Mouse (Mus musculus) erythroblast, adult 5-6 weeks (primary cell): Measurements from ENCODE around the gene Fpgs. TPM values are rescaled to one million over a fixed set of nuclear protein-coding genes. Genes with fewer than 3 reads are reported as not detected.

ENCODE experiments used
- ATAC-seq: replicated peaks from 2 replicates; pipeline ENCODE4 v1.8.0; 2016; ENCODE audit warnings: moderate number of reproducible peaks, mild to moderate bottlenecking, moderate TSS enrichment, inconsistent platforms; ENCODE audit not compliant: poor library complexity, low FRiP score, severe bottlenecking
- total RNA-seq, 2 experiments: library from RNA; stranded (forward) in 1 of 2; stranded (reverse) in 1 of 2; fragments of 150-400 nt in 1 of 2; fragments of 200-764, 138-1000 nt in 1 of 2; gene quantifications; 2 replicates each; pipeline versions ENCODE4 v1.2.3 to v1.2.4; 2015 to 2017; ENCODE audit warnings: low replicate concordance in 2 of 2

Fpgs gene
- total RNA-seq (2015; ENCODE audit: low replicate concordance), result 1.3 and 4.0 TPM in 2 replicates
- total RNA-seq (2017; ENCODE audit: low replicate concordance), result 2.1 and 6.6 TPM in 2 replicates

GRCm38 (mm10) chr2:32704021-32704421 is at the start of gene Fpgs:
Gene Fpgs, minus strand, starts transcription at chr2:32704145.
- no peak for ATAC-seq

- ATAC-seq, result no peak
These were observed 48.2 kb upstream of the Fpgs start for GRCm38 (mm10) chr2:32752181-32752580.

- ATAC-seq, result no peak
These were observed 47.7 kb upstream of the Fpgs start for GRCm38 (mm10) chr2:32751665-32752033.

- no peak for ATAC-seq
These were observed 47.1 kb upstream of the Fpgs start for GRCm38 (mm10) chr2:32750887-32751664.

- ATAC-seq, result no peak
These were observed 46.3 kb upstream of the Fpgs start for GRCm38 (mm10) chr2:32750199-32750598.

- ATAC-seq, result no peak
These were observed 45.1 kb upstream of the Fpgs start for GRCm38 (mm10) chr2:32749082-32749481.

GRCm38 (mm10) chr2:32744272-32744982 is 40.5 kb upstream of the Fpgs start:
- no peak for ATAC-seq

- no peak for ATAC-seq
These were observed 38.2 kb upstream of the Fpgs start for GRCm38 (mm10) chr2:32742173-32742531.

GRCm38 (mm10) chr2:32741273-32742172 is 37.6 kb upstream of the Fpgs start:
- no peak for ATAC-seq

GRCm38 (mm10) chr2:32740916-32741272 is 36.9 kb upstream of the Fpgs start, which contains the start of gene 6330409D20Rik:
Gene 6330409D20Rik, minus strand, starts transcription at chr2:32741016.
- ATAC-seq, result no peak

GRCm38 (mm10) chr2:32739311-32739710 is 35.4 kb upstream of the Fpgs start:
- no peak for ATAC-seq

GRCm38 (mm10) chr2:32737008-32737407 is 33.1 kb upstream of the Fpgs start:
- no peak for ATAC-seq

GRCm38 (mm10) chr2:32736306-32736829 is 32.4 kb upstream of the Fpgs start:
- ATAC-seq, result no peak

GRCm38 (mm10) chr2:32734933-32735332 is 31.0 kb upstream of the Fpgs start:
- no peak; the same call in 1 of the 2 replicates for ATAC-seq

GRCm38 (mm10) chr2:32734480-32734879 is 30.5 kb upstream of the Fpgs start:
- no peak for ATAC-seq

- ATAC-seq, result no peak
These were observed 28.8 kb upstream of the Fpgs start for GRCm38 (mm10) chr2:32732695-32733094.

GRCm38 (mm10) chr2:32731911-32732310 is 28.0 kb upstream of the Fpgs start:
- no peak for ATAC-seq

- ATAC-seq, result no peak
These were observed 26.9 kb upstream of the Fpgs start for GRCm38 (mm10) chr2:32730854-32731253.

- ATAC-seq, result no peak
These were observed 25.6 kb upstream of the Fpgs start for GRCm38 (mm10) chr2:32729547-32729946.

- ATAC-seq, result no peak
These were observed 24.5 kb upstream of the Fpgs start for GRCm38 (mm10) chr2:32728463-32728862.
